Mouse (Mus musculus) testis, adult 2 months (tissue): ENCODE data around the gene Pde4dip.

ENCODE experiments used
- CTCF ChIP-seq: fragments of 200-500 bp; IDR thresholded peaks from 2 replicates; pipeline ENCODE4 v1.5.1; 2012; ENCODE audit warnings: low read depth, mild to moderate bottlenecking, inconsistent platforms, low read length, moderate library complexity; ENCODE audit not compliant: control insufficient read depth, insufficient read depth, insufficient replicate concordance
- POLR2A ChIP-seq: fragments of 200-500 bp; IDR thresholded peaks from 2 replicates; pipeline ENCODE4 v1.6.1; 2012; ENCODE audit warnings: low read depth, mild to moderate bottlenecking, inconsistent platforms, low read length, moderate library complexity; ENCODE audit not compliant: control insufficient read depth

DNA sequence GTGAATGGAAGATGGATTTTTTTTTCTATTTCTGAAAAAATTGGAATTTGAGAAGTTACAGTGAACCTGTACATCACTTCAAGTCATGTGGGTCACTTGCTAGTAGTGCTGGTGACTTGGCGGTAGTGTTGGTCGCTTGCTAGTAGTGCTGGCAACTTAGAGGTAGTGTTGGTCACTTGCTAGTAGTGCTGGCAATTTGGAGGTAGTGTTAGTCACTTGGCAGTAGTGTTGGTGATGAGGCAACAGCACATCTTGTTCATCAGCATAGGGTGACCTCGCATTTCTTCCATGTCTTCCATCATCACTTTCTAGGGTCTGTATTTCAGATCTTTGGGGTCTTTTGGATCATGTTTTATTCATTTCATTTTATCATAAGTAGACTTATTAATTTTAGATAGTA, 212.4 kb downstream of the Pde4dip start:
- TF ChIP-seq POLR2A = no peak
- no peak for TF ChIP-seq CTCF
